Mouse (Mus musculus) MEL (cell line): ENCODE measurements around the gene Gm49378. TPM values are rescaled to one million over a fixed set of nuclear protein-coding genes. Genes with fewer than 3 reads are reported as not detected.
A peak's percentile ranks its signal among the peaks of the same experiment; 100 is the strongest.

Experiments
- DNase-seq: peaks from one replicate; pipeline ENCODE4 v3.0.0; 2011; ENCODE audit warnings: low read depth, low spot score
- H3K27ac ChIP-seq: 2 replicates; pipeline ENCODE4 v1.5.1; 2012; ENCODE audit warnings: low read depth, mild to moderate bottlenecking, control low read depth, low read length, moderate library complexity; ENCODE audit not compliant: control insufficient read depth
- H3K27me3 ChIP-seq, 2 experiments: fragments of 150-350 bp in 1 of 2; sonication (generic) in 1 of 2; 2 replicates each; pipeline ENCODE4 v1.6.1; 2012; ENCODE audit warnings: low read length in 2 of 2, mild to moderate bottlenecking in 2 of 2, improper control_type of control experiment in 1 of 2, moderate library complexity in 1 of 2; ENCODE audit not compliant: insufficient read depth in 2 of 2, control insufficient read depth in 1 of 2
- H3K36me3 ChIP-seq, 2 experiments: 2 replicates each; pipeline ENCODE4 v1.6.1; 2012 to 2014; ENCODE audit warnings: low read length in 2 of 2, improper control_type of control experiment in 1 of 2, inconsistent platforms in 1 of 2, mild to moderate bottlenecking in 1 of 2; ENCODE audit not compliant: insufficient read depth in 2 of 2, control insufficient read depth in 1 of 2
- H3K4me1 ChIP-seq, 2 experiments: fragments of 150-350 bp in 1 of 2; sonication (generic) in 1 of 2; 2 replicates each; pipeline ENCODE4 v1.6.1; 2012; ENCODE audit warnings: low read length in 2 of 2, improper control_type of control experiment in 1 of 2, mild to moderate bottlenecking in 1 of 2; ENCODE audit not compliant: insufficient read depth in 2 of 2, control insufficient read depth in 1 of 2
- H3K4me3 ChIP-seq, 2 experiments: fragments of 150-350 bp in 1 of 2; sonication (generic) in 1 of 2; 2 replicates each; pipeline ENCODE4 v1.5.1; 2012; ENCODE audit warnings: low read depth in 2 of 2, low read length in 2 of 2, mild to moderate bottlenecking in 2 of 2, moderate library complexity in 2 of 2, control low read depth in 1 of 2, improper control_type of control experiment in 1 of 2; ENCODE audit not compliant: control insufficient read depth in 1 of 2, insufficient read depth in 1 of 2
- H3K79me2 ChIP-seq: 2 replicates; pipeline ENCODE4 v1.6.1; 2012; ENCODE audit warnings: mild to moderate bottlenecking, low read length, moderate library complexity; ENCODE audit not compliant: control insufficient read depth, poor library complexity, insufficient read depth
- H3K9ac ChIP-seq: 2 replicates; pipeline ENCODE4 v1.6.1; 2012; ENCODE audit warnings: low read depth, mild to moderate bottlenecking, control low read depth, low read length, moderate library complexity; ENCODE audit not compliant: control insufficient read depth, poor library complexity, severe bottlenecking
- H3K9me3 ChIP-seq: fragments of 150-350 bp; sonication (generic); replicated peaks from 2 replicates; pipeline ENCODE4 v1.6.1; 2012; ENCODE audit warnings: mild to moderate bottlenecking, low read length, improper control_type of control experiment, moderate library complexity; ENCODE audit not compliant: insufficient read depth
- CHD1 ChIP-seq: IDR thresholded peaks from 2 replicates; pipeline ENCODE4 v1.6.1; 2012; ENCODE audit warnings: low read depth, mild to moderate bottlenecking, inconsistent platforms, low read length, improper control_type of control experiment
- E2F4 ChIP-seq: IDR thresholded peaks from 2 replicates; pipeline ENCODE4 v1.6.1; 2011; ENCODE audit warnings: low read depth, low read length, improper control_type of control experiment, borderline replicate concordance
- ELF1 ChIP-seq: IDR thresholded peaks from 2 replicates; pipeline ENCODE4 v1.6.1; 2014; ENCODE audit warnings: low read depth, mild to moderate bottlenecking, inconsistent platforms, low read length, improper control_type of control experiment, moderate library complexity
- GABPA ChIP-seq: IDR thresholded peaks from 2 replicates; pipeline ENCODE4 v1.6.1; 2012; ENCODE audit warnings: low read depth, mild to moderate bottlenecking, inconsistent platforms, low read length, improper control_type of control experiment, moderate library complexity
- GATA1 ChIP-seq: IDR thresholded peaks from 2 replicates; pipeline ENCODE4 v1.6.1; 2011; ENCODE audit warnings: low read depth, low read length, improper control_type of control experiment
- HCFC1 ChIP-seq: IDR thresholded peaks from 2 replicates; pipeline ENCODE4 v1.6.1; 2012; ENCODE audit warnings: low read depth, mild to moderate bottlenecking, inconsistent platforms, low read length, improper control_type of control experiment, moderate library complexity
- JUND ChIP-seq: IDR thresholded peaks from 2 replicates; pipeline ENCODE4 v1.6.1; 2011; ENCODE audit warnings: low read depth, mild to moderate bottlenecking, improper control_type of control experiment, low read length
- KAT2A ChIP-seq: conservative IDR thresholded peaks from 2 replicates; pipeline ENCODE4 v1.6.1; 2012; ENCODE audit warnings: low read depth, low read length, improper control_type of control experiment, inconsistent platforms
- MAFK ChIP-seq: IDR thresholded peaks from 2 replicates; pipeline ENCODE4 v1.6.1; 2011; ENCODE audit warnings: low read depth, mild to moderate bottlenecking, low read length, improper control_type of control experiment, borderline replicate concordance
- MAX ChIP-seq: IDR thresholded peaks from 2 replicates; pipeline ENCODE4 v1.6.1; 2011; ENCODE audit warnings: low read length, improper control_type of control experiment
- MEF2A ChIP-seq: IDR thresholded peaks from 2 replicates; pipeline ENCODE4 v1.6.1; 2014; ENCODE audit warnings: low read depth, mild to moderate bottlenecking, inconsistent platforms, low read length, improper control_type of control experiment; ENCODE audit not compliant: poor library complexity, insufficient replicate concordance, severe bottlenecking; ENCODE audit errors: extremely low read depth
- MYB ChIP-seq: IDR thresholded peaks from 2 replicates; pipeline ENCODE4 v1.6.1; 2011; ENCODE audit warnings: mild to moderate bottlenecking, low read depth, low read length, improper control_type of control experiment
- MYC ChIP-seq: IDR thresholded peaks from 2 replicates; pipeline ENCODE4 v1.6.1; 2011; ENCODE audit warnings: low read depth, mild to moderate bottlenecking, low read length, improper control_type of control experiment, moderate library complexity
- NELFE ChIP-seq: IDR thresholded peaks from 2 replicates; pipeline ENCODE4 v1.6.1; 2011; ENCODE audit warnings: low read depth, low read length, improper control_type of control experiment
- POLR2AphosphoS2 ChIP-seq: IDR thresholded peaks from 2 replicates; pipeline ENCODE4 v1.6.1; 2011; ENCODE audit warnings: low read length, improper control_type of control experiment
- RAD21 ChIP-seq: IDR thresholded peaks from 2 replicates; pipeline ENCODE4 v1.6.1; 2011; ENCODE audit warnings: mild to moderate bottlenecking, low read depth, low read length, improper control_type of control experiment
- SMC3 ChIP-seq: IDR thresholded peaks from 2 replicates; pipeline ENCODE4 v1.6.1; 2011; ENCODE audit warnings: low read depth, low read length, improper control_type of control experiment
- TBP ChIP-seq: IDR thresholded peaks from 2 replicates; pipeline ENCODE4 v1.8.0; 2011; ENCODE audit warnings: low read depth, low read length, improper control_type of control experiment
- TCF12 ChIP-seq: IDR thresholded peaks from 2 replicates; pipeline ENCODE4 v1.6.1; 2014; ENCODE audit warnings: low read depth, mild to moderate bottlenecking, inconsistent platforms, low read length, improper control_type of control experiment, moderate library complexity
- ZMIZ1 ChIP-seq: IDR thresholded peaks from 2 replicates; pipeline ENCODE4 v1.6.1; 2012; ENCODE audit warnings: low read depth, mild to moderate bottlenecking, inconsistent platforms, low read length, improper control_type of control experiment, moderate library complexity
- polyA plus RNA-seq, 2 experiments: library from polyadenylated mRNA; stranded (reverse) in 1 of 2; unstranded in 1 of 2; fragments of >175 nt in 1 of 2; fragments of >200 nt in 1 of 2; gene quantifications; 2 replicates each; pipeline versions ENCODE4 v1.2.1 to v1.2.4; 2012; ENCODE audit warnings: low replicate concordance in 2 of 2, low read depth in 1 of 2; ENCODE audit not compliant: insufficient read length in 2 of 2, insufficient read depth in 1 of 2, missing spikeins in 1 of 2
- total RNA-seq: library from RNA; depleted of rRNA; stranded (reverse); fragments of 300-350 nt; gene quantifications from 2 replicates; pipeline ENCODE4 v1.2.3, GENCODE M21; 2012

Gm49378 gene
- total and polyA plus RNA-seq, 3 experiments, result 4.6 TPM; not detected in 2

- TF ChIP-seq JUND, result no peak
- TF ChIP-seq TBP, result peak; percentile 49
- peak; percentile 97 for TF ChIP-seq MYC
- TF ChIP-seq GATA1, result no peak
- TF ChIP-seq MYB, result peak; percentile 64
Observed at GRCm38 (mm10) chr14:55671833-55672740, 34.4 kb upstream of the Gm49378 start, which contains the start of the genes Gmpr2 and Nedd8 (continued).

GRCm38 (mm10) chr14:55671486-55671832 is 33.8 kb upstream of the Gm49378 start:
- H3K4me1 ChIP-seq, result peaks cover 7 to 15% of the 10 kb centered on the region in 2 experiments; a peak in 3 of 4 replicates
- H3K9ac ChIP-seq, result peak overlapping the region; percentile 78
- DNase-seq, result no peak
- peak overlapping the region; percentile 69 to 70 for H3K4me3 ChIP-seq
- no peaks in the 10 kb centered on the region for H3K27me3 ChIP-seq
- no peak for TF ChIP-seq RAD21
- TF ChIP-seq TCF12, result no peak
- no peak for TF ChIP-seq E2F4
- TF ChIP-seq NELFE, result peak; percentile 58; the same call in 1 of the 2 replicates
- 0 out of 2 replicates have a peak, but pooled peaks have one; percentile 23 for TF ChIP-seq ZMIZ1
- TF ChIP-seq CHD1, result no peak
- TF ChIP-seq HCFC1, result no peak
- no peak for TF ChIP-seq TBP
- no peak for TF ChIP-seq MYB
- no peak for TF ChIP-seq KAT2A
- no peak for TF ChIP-seq MAFK
- TF ChIP-seq SMC3, result 0 out of 2 replicates have a peak, but pooled peaks have one; percentile 13
- TF ChIP-seq MAX, result no peak
- TF ChIP-seq POLR2AphosphoS2, result no peak
- TF ChIP-seq GABPA, result no peak
- no peak for TF ChIP-seq MEF2A
- no peak for TF ChIP-seq JUND
- TF ChIP-seq ELF1, result 0 out of 2 replicates have a peak, but pooled peaks have one; percentile 3
- peaks cover 32% of the 10 kb centered on the region for H3K79me2 ChIP-seq
- H3K27ac ChIP-seq, result peak overlapping the region; percentile 93
- H3K9me3 ChIP-seq, result no peaks in the 10 kb centered on the region
- H3K36me3 ChIP-seq, result peaks cover 0 to 37% of the 10 kb centered on the region in 2 experiments; a peak in 2 of 4 replicates
